Mouse (Mus musculus) T-helper 1 cell (primary cell): ENCODE measurements at regions not wholly inside any gene's neighbourhood (a gene's known extent, or its start where the extent isn't known, plus 50 kb on each side); places are given as distances from the start of the nearest gene placed in this dataset.

Experiments
- in situ Hi-C: fragments of 300-600 bp; cut with MboI, MseI; formaldehyde crosslinking; loops from one replicate; pipeline ENCODE4 v1.15.1; 2025; ENCODE audit warnings: high pct_unique_total_duplicates

GRCm38 (mm10) chr9:113421645-113422044, 286.4 kb downstream of the Pdcd6ip start:
- in situ Hi-C loops: no loop called here

DNA sequence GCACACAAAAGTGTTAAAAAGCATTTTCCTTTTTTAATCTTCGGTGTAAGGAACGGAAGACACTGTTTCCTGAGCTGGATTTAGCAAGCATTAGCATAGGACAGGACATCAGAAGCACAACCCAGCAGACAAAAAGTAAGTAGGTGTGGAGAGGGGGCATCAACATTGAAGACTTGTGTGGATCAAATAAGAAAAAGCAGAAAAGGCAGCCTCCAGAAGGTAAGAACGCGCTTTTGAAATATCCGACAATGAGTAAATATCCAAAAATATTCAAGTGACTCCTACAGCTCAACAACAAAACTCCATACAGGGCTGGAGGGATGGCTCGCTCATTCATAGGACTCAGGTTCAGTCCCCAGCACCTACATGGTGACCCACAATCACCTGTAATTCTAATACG, 286.9 kb downstream of the Pdcd6ip start:
- in situ Hi-C loops: no loop called here

GRCm38 (mm10) chr9:113419801-113420200, 288.3 kb downstream of the Pdcd6ip start:
- in situ Hi-C loops: no loop called here

DNA sequence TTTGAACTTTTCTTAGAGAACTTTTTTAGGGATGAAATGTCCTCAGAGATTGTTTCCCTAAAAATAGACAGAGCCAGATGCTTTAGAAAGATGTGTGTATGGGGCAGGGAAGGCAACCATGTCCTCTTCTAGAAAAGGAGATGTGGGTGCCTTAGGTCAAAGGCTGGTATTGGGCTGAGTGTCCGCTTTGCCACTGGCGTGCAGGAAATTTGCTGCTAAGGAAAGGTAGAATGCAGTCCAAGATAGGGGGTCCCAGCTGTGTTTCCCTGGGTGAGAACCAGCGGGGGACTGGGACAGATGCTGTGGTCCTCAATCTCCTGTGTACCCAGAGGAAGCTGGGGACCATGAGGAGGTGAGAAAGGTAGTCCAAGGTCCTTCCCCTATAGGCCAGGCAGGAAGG, 291.0 kb downstream of the Pdcd6ip start:
- in situ Hi-C loops: no loop called here

DNA sequence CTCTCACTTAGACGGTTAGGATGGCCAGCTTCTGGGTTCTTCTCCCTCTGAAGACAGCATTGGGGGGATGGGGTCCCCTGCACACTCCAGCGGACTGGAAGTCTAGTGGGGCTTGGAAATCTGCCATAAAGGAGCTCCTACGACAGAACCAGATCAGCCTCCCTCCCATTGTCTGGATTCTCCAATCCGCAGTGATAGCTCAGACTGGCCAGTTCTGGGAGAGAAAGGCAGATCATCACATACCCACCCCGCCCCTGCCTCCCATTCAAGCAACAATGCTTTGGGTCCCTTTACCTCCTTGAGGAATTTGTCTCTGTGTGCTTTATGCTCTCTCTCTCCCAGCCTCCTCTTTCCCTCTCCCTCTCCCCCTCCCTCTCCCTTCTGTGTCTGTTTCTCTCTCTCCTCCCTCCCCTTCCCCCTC, 292.5 kb downstream of the Pdcd6ip start:
- in situ Hi-C loops: no loop called here

GRCm38 (mm10) chr9:113414690-113415089, 293.4 kb downstream of the Pdcd6ip start:
- in situ Hi-C loops: no loop called here

- in situ Hi-C loops: no loop called here
Observed at GRCm38 (mm10) chr9:113413851-113414250, 294.2 kb downstream of the Pdcd6ip start.

DNA sequence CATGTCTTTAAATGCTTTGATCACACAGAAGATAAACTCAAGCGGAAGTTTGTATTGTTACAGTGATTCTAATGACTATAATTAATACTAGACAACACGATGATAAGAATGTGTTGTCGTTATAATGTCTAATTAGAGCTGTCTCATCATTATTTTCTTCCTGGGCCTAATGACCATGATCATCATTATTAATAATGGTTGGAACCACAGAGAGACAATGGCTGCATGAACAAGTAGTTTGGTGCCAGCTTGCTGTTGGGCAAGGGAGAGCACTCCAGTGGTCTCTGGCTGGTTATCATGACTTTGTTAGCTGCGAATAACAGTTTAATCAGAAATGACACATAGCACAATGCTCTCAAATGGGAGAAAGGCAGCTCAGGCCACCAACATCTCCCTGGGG, 296.4 kb downstream of the Pdcd6ip start:
- in situ Hi-C loops: no loop called here

DNA sequence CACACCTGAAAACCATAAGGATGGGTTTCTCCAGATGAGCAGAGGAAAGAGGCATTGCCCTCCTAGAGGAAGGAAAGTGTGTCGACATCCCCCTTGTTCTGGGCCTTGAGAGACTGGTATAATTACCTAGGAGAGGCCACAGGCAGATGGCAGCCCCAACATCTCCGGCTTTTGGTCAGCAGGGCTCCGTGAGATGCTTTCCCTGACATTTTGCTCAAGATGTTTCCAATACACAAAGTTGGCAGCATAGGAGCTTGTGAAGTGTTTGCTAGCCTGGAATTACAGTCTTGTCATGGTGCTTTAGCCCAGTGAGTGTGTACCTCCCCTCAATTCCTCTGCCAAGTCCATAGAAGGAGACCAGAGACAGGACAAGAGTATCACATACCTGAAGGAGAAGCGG, 299.5 kb downstream of the Pdcd6ip start:
- in situ Hi-C loops: no loop called here

GRCm38 (mm10) chr9:113394320-113394719, 313.7 kb downstream of the Pdcd6ip start:
- in situ Hi-C loops: no loop called here

DNA sequence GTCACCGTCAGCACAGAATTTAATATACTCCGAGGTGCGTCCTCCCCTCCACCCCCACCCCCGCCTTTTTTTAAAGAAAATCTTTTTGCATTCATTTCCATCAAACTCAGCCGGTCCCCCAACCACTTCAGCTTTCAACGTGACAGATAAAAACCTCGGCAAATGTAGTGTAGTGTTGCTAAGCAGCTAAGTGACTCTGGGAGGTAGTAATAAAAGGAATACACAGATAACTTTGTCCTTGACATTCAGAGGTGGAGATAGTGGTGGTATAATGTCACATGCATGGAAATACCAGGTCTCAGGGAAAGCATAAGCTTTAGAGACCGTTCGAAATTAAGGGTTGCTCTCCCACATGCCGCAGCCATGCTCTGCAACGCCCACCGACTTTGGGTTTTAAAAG, 320.7 kb downstream of the Pdcd6ip start:
- in situ Hi-C loops: no loop called here

GRCm38 (mm10) chr9:113381591-113382110, 326.4 kb downstream of the Pdcd6ip start:
- in situ Hi-C loops: no loop called here

GRCm38 (mm10) chr9:113380408-113381129, 327.5 kb downstream of the Pdcd6ip start:
- in situ Hi-C loops: no loop called here

- in situ Hi-C loops: no loop called here
Observed at GRCm38 (mm10) chr9:113378525-113378924, 329.5 kb downstream of the Pdcd6ip start.

DNA sequence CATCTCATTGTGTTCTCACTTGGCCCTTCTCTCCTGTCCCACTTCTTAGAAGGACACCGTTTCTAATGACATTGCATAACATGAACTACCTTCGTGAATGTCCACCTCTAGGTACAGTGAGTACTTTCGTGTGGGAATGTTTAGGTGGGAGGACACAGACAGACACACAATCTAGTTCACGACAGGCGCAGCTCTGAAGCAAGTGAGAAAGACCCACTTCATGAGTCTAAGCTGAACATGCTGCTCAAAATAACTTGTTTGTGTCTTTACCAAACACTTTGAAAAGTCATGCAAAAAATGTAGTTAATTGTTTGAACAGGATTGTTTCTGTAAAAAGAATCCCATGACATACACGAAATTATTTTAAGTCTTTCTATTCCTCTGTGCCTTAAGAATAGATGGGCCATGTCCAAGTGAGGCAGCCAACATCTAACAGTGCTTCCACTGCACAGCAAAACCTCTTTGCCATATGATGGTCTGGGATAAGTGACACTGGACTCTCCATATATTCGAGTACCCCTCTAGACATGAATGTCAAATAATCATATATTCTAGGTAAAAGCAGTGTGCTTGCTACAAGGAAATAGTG, 336.2 kb downstream of the Pdcd6ip start:
- in situ Hi-C loops: no loop called here

GRCm38 (mm10) chr9:113347942-113348341, 360.1 kb downstream of the Pdcd6ip start:
- in situ Hi-C loops: no loop called here

GRCm38 (mm10) chr9:113346531-113346930, 361.5 kb downstream of the Pdcd6ip start:
- in situ Hi-C loops: no loop called here

- in situ Hi-C loops: no loop called here
Observed at GRCm38 (mm10) chr9:113342131-113342530, 365.9 kb downstream of the Pdcd6ip start.

GRCm38 (mm10) chr9:113340838-113341237, 367.2 kb downstream of the Pdcd6ip start:
- in situ Hi-C loops: no loop called here

- in situ Hi-C loops: no loop called here
Observed at GRCm38 (mm10) chr9:113340036-113340435, 368.0 kb downstream of the Pdcd6ip start.

GRCm38 (mm10) chr9:113324489-113324888, 383.6 kb downstream of the Pdcd6ip start:
- in situ Hi-C loops: no loop called here

GRCm38 (mm10) chr9:113309707-113310574, 398.1 kb downstream of the Pdcd6ip start:
- in situ Hi-C loops: no loop called here
